Mouse (Mus musculus) heart, adult 2 months (tissue): ENCODE data around the gene Mvb12b. TPM values are rescaled to one million over a fixed set of nuclear protein-coding genes. Genes with fewer than 3 reads are reported as not detected.

Experiments used
- DNase-seq, 2 experiments: peaks; one replicate each; pipeline ENCODE4 v3.0.0; 2021
- H3K27ac ChIP-seq: fragments of 200-600 bp; 2 replicates; pipeline ENCODE4 v1.8.1; 2022
- H3K27me3 ChIP-seq: fragments of 200-500 bp; 2 replicates; pipeline ENCODE4 v1.6.1; 2012; ENCODE audit warnings: mild to moderate bottlenecking, low read length, inconsistent platforms, mixed read lengths; ENCODE audit not compliant: control insufficient read depth, insufficient read depth
- H3K36me3 ChIP-seq: fragments of 200-500 bp; 2 replicates; pipeline ENCODE4 v1.6.1; 2012; ENCODE audit warnings: low read length, inconsistent platforms; ENCODE audit not compliant: control insufficient read depth, insufficient read depth
- H3K4me1 ChIP-seq: fragments of 200-500 bp; 2 replicates; pipeline ENCODE4 v1.6.1; 2011; ENCODE audit warnings: low read length; ENCODE audit not compliant: control insufficient read depth, insufficient read depth
- H3K4me3 ChIP-seq: fragments of 200-600 bp; 2 replicates; pipeline ENCODE4 v1.8.1; 2022
- H3K79me2 ChIP-seq: fragments of 200-500 bp; replicated peaks from 2 replicates; pipeline ENCODE4 v1.6.1; 2012; ENCODE audit warnings: mild to moderate bottlenecking, inconsistent platforms, low read length, moderate library complexity, mixed read lengths; ENCODE audit not compliant: control insufficient read depth, insufficient read depth
- H3K9ac ChIP-seq: fragments of 200-500 bp; 2 replicates; pipeline ENCODE4 v1.6.1; 2012; ENCODE audit warnings: low read depth, mild to moderate bottlenecking, control low read depth, inconsistent platforms, low read length, mixed read lengths
- CTCF ChIP-seq: fragments of 200-600 bp; IDR thresholded peaks from 2 replicates; pipeline ENCODE4 v1.8.1; 2022; ENCODE audit warnings: antibody characterized with exemption, mild to moderate bottlenecking, moderate library complexity
- EP300 ChIP-seq: fragments of 200-500 bp; IDR thresholded peaks from 2 replicates; pipeline ENCODE4 v1.6.1; 2011; ENCODE audit warnings: low read depth, low read length, control low read depth; ENCODE audit not compliant: insufficient read depth
- POLR2A ChIP-seq: fragments of 200-500 bp; IDR thresholded peaks from 2 replicates; pipeline ENCODE4 v1.6.1; 2011; ENCODE audit warnings: mild to moderate bottlenecking, low read depth, low read length, control low read depth; ENCODE audit not compliant: insufficient read depth
- WGBS: fragments of 180-500 bp; shearing (Covaris S2); methylation state at CpG from one replicate; pipeline ENCODE4 v1.1.7; 2018; 5-methylcytosine and 5-hydroxymethylcytosine counted together
- intact Hi-C: fragments of 180-260 bp; cut with DNase I; formaldehyde crosslinking; loops from one replicate; pipeline ENCODE4 v1.15.1; 2025
- polyA plus RNA-seq: library from polyadenylated mRNA; depleted of rRNA; stranded (reverse); fragments of >200 nt; gene quantifications from 2 replicates; pipeline ENCODE4 v1.2.3, GENCODE M21; 2012
- total RNA-seq, 2 experiments: library from RNA; stranded (reverse); gene quantifications; 2 replicates each; pipeline ENCODE4 v1.2.3; 2021

The Mvb12b gene
- total and polyA plus RNA-seq, 3 experiments: 17.8 to 21.6 (median 20.4) TPM

- 94% methylated on average over 4 of the region's 4 CpGs for WGBS
- no peak for TF ChIP-seq POLR2A
- H3K27ac ChIP-seq: no peak overlapping the region
- no peaks in the 10 kb centered on the region for H3K27me3 ChIP-seq
- H3K79me2 ChIP-seq: no peaks in the 10 kb centered on the region
- peaks cover 12% of the 10 kb centered on the region for H3K4me1 ChIP-seq
- no peak overlapping the region for H3K4me3 ChIP-seq
- no peak overlapping the region for H3K9ac ChIP-seq
- H3K36me3 ChIP-seq: no peaks in the 10 kb centered on the region
- intact Hi-C loops: no loop called here
- DNase-seq: no peak
Observed at GRCm38 (mm10) chr2:33841980-33842379, 45.8 kb downstream of the Mvb12b start.

DNA sequence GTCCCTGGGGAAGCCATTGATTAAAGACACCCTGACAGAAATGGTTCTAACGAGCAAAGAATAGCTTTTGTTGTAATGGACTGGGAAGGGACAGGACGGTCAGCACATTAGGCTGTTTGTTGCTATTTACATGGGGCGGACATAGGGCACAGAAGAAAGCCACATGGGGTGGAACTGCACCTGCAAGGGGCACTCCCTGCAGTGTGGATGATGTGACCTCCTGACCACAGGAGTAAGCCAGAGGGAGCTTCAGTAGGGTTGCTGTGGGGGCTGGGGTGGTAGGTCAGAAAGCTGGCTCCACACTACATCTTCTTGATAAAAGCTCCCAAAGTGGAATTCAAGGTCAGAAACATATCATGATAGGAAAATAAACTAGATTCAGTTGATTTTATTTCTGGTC, 47.3 kb downstream of the Mvb12b start:
- intact Hi-C loops: no loop called here
- Histone ChIP-seq H3K4me3 (no peak overlapping the region), H3K9ac (no peak overlapping the region), H3K4me1 (peaks cover 10% of the 10 kb centered on the region), H3K27me3 (no peaks in the 10 kb centered on the region), H3K36me3 (no peaks in the 10 kb centered on the region), H3K79me2 (no peaks in the 10 kb centered on the region), H3K27ac (no peak overlapping the region)
- no peak for TF ChIP-seq POLR2A
- no peak for TF ChIP-seq CTCF
- DNase-seq: no peak
- WGBS: 76% methylated on average over 3 of the region's 3 CpGs

DNA sequence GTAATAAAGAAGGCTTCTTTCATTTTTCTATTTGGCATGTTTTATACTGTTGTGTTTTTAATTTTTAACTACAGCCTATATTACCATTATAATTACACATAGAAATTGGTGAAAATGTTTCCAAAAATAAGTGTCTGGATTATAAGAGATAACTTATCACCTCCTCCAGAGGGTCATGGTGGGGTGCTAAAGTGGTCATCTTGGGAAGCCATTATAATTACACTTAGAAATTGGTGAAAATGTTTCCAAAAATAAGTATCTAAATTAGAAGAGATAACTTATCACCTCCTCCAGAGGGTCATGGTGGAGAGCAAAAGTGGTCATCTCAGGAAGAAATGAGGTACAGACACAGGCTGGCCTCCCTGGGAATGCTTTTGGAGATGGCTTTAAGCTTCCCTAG, 48.5 kb downstream of the Mvb12b start:
- no peak overlapping the region for H3K4me3 ChIP-seq
- DNase-seq: no peak
- no peak overlapping the region for H3K9ac ChIP-seq
- H3K4me1 ChIP-seq: peaks cover 8% of the 10 kb centered on the region
- intact Hi-C loops: no loop called here
- no peak overlapping the region for H3K27ac ChIP-seq
- no peaks in the 10 kb centered on the region for H3K27me3 ChIP-seq
- H3K79me2 ChIP-seq: no peaks in the 10 kb centered on the region
- TF ChIP-seq EP300 (no peak), POLR2A (no peak), CTCF (no peak)
- H3K36me3 ChIP-seq: no peaks in the 10 kb centered on the region

- 93% methylated on average over 6 of the region's 6 CpGs for WGBS
- Histone ChIP-seq H3K27me3 (no peaks in the 10 kb centered on the region), H3K9ac (no peak overlapping the region), H3K4me1 (no peaks in the 10 kb centered on the region), H3K27ac (no peak overlapping the region), H3K79me2 (no peaks in the 10 kb centered on the region), H3K4me3 (no peak overlapping the region), H3K36me3 (no peaks in the 10 kb centered on the region)
- DNase-seq: no peak
- intact Hi-C loops: no loop called here
- no peak for TF ChIP-seq POLR2A
- TF ChIP-seq CTCF: no peak
- no peak for TF ChIP-seq EP300
Observed at GRCm38 (mm10) chr2:33837297-33837696, 50.4 kb downstream of the Mvb12b start.

DNA sequence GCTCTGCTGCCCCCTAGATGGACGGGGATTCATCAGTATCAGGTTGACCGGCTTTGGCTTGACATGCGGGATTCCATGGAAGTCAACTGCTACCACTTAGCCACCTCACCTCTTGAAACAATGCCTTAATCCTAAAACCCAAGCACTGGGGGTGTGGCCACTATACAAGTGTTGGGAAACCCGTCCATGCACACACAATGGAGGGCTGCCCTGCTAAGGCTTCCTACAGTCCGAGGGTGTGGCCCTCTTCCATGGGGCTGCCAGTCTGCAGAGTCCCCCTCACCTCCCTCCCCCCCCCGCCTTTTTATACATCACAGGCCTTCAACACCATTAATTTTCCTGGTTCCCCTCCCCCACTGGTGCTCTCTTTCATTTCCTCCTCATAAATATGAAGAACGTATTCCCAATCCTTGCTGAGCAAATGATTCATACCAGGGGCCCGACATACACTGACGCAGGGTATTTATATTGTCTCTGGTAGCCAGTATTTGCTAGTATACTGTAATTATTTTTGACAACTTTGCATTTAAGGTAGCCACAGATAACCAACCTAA, 51.0 kb downstream of the Mvb12b start:
- no peaks in the 10 kb centered on the region for H3K27me3 ChIP-seq
- H3K27ac ChIP-seq: no peak overlapping the region
- no peaks in the 10 kb centered on the region for H3K4me1 ChIP-seq
- DNase-seq: no peak
- WGBS: 90% methylated on average over 9 of the region's 9 CpGs
- H3K9ac ChIP-seq: no peak overlapping the region
- TF ChIP-seq EP300: no peak
- no peak overlapping the region for H3K4me3 ChIP-seq
- no peaks in the 10 kb centered on the region for H3K79me2 ChIP-seq
- intact Hi-C loops: no loop called here
- H3K36me3 ChIP-seq: no peaks in the 10 kb centered on the region

DNA sequence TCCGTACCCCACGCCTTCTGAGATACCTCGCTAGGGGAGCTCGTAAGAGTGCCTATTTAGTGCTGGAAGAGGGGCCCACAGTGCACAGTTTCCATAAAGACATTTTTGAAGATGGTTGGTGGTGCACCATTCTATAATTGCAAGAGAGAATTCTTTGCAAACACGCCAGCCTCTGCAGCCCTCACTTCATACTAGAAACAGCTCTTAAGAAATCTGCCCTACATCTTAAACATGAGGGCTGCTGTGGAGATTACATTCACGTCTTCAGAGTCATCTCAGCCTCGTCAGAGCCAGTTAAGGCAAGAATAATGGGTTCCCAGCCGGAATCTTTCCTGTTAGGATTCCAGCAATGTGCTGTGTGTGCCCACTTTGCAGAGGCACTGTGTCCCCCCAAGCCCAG, 52.7 kb downstream of the Mvb12b start:
- TF ChIP-seq POLR2A (no peak), EP300 (no peak), CTCF (no peak)
- H3K4me3 ChIP-seq: no peak overlapping the region
- WGBS: 95% methylated on average over 8 of the region's 8 CpGs
- H3K4me1 ChIP-seq: no peaks in the 10 kb centered on the region
- H3K27ac ChIP-seq: no peak overlapping the region
- DNase-seq: no peak
- H3K9ac ChIP-seq: no peak overlapping the region
- no peaks in the 10 kb centered on the region for H3K79me2 ChIP-seq
- intact Hi-C loops: no loop called here
- no peaks in the 10 kb centered on the region for H3K36me3 ChIP-seq
- no peaks in the 10 kb centered on the region for H3K27me3 ChIP-seq
